Comparison of ENCODE assay signal across 12 mouse cellular contexts in the genomic region with DNA sequence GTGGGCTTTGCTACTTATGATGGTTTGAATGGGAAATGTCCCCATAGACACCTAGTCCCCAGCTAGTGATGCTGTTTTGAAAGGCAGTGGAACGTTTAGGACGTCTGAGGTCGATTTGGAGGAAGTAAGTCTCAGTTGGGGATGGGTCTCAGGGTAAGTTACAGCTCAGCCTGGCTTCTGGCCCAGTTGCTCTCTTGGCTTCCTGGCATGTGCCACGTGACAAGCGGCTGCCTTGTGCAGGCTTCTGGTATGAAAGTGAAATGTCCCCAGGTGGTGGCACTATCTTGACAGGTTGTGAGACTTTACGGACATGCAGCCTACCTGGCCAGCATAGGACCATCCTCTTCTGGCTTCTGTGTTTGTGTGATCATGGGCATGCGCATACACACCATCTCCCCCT. TPM values are rescaled to one million over a fixed set of nuclear protein-coding genes. Genes with fewer than 3 reads are reported as not detected.
DNase-seq lines count a peak whose midpoint lies in the region; ATAC-seq and TF ChIP-seq lines count a peak whose summit lies in the region.
"Had no signal": no experiment of that assay in that cellular context is flagged by ENCODE, and none has a peak within 500 bp of the region (broad histone marks: within the 10 kb centered on the region; RNA-seq: fewer than 3 reads in every experiment).

No protein-coding gene starts in this region.

- intact Hi-C loops in left cerebral cortex, postnatal 36 days (cut with DNase I), result loop anchor here (10.0 kb wide), 1 partner anchor 255 kb away; no protein-coding TSS in a partner anchor

- no peak overlapping the region for H3K4me3 ChIP-seq in kidney, adult 2 months (ENCODE audit: insufficient read depth, low read depth, low read length)
- H3K4me3 ChIP-seq in kidney, embryonic 14.5 days (ENCODE audit: low read length), result no peak overlapping the region
- H3K4me3 ChIP-seq in MEL (ENCODE audit: control insufficient read depth in 1 of 2, insufficient read depth in 1 of 2, low read depth in 2 of 2, low read length in 2 of 2), result no peak overlapping the region
- H3K4me3 ChIP-seq: embryonic facial prominence, embryonic 12.5 days had no signal

- no peak overlapping the region for H3K9ac ChIP-seq in kidney, embryonic 14.5 days (ENCODE audit: low read depth, low read length)
- no peak overlapping the region for H3K9ac ChIP-seq in MEL (ENCODE audit: control insufficient read depth, low read depth, low read length, poor library complexity, severe bottlenecking)
- H3K9ac ChIP-seq: embryonic facial prominence, embryonic 12.5 days; liver, embryonic 14.5 days had no signal

- no peaks in the 10 kb centered on the region for H3K4me1 ChIP-seq in kidney, adult 2 months (ENCODE audit: control insufficient read depth, insufficient read depth, low read length)
- H3K4me1 ChIP-seq in kidney, embryonic 14.5 days (ENCODE audit: control insufficient read depth, insufficient read depth, low read length), result no peaks in the 10 kb centered on the region
- H3K4me1 ChIP-seq in MEL (ENCODE audit: control insufficient read depth in 1 of 2, insufficient read depth in 2 of 2, low read length in 2 of 2), result peaks cover 5 to 14% of the 10 kb centered on the region in 2 experiments
- H3K4me1 ChIP-seq: embryonic facial prominence, embryonic 12.5 days had no signal

- no peaks in the 10 kb centered on the region for H3K9me3 ChIP-seq in kidney, embryonic 14.5 days (ENCODE audit: control insufficient read depth, low read length)
- no peaks in the 10 kb centered on the region for H3K9me3 ChIP-seq in MEL (replicated peaks; ENCODE audit: insufficient read depth, low read length)
- H3K9me3 ChIP-seq: embryonic facial prominence, embryonic 12.5 days; G1E had no signal

- TF ChIP-seq CTCF in kidney, adult 2 months (conservative IDR thresholded peaks at IDR 0.05; ENCODE audit: insufficient read depth, insufficient read length, low read depth, low read length), result peak; percentile 39
- no peak for TF ChIP-seq CTCF in MEL (IDR thresholded peaks at IDR 0.05 in 2 of 3, conservative IDR thresholded peaks at IDR 0.05 in 1 of 3; ENCODE audit: control insufficient read depth in 1 of 3, insufficient read depth in 1 of 3, low read depth in 2 of 3, low read length in 3 of 3, poor library complexity in 1 of 3, severe bottlenecking in 1 of 3)

- H3K36me3 ChIP-seq in kidney, adult 2 months (ENCODE audit: control insufficient read depth, insufficient read depth, low read length), result no peaks in the 10 kb centered on the region
- no peaks in the 10 kb centered on the region for H3K36me3 ChIP-seq in kidney, embryonic 14.5 days (ENCODE audit: control insufficient read depth, insufficient read depth, low read length)
- peaks cover 0 to 10% of the 10 kb centered on the region in 2 experiments; a peak in 2 of 4 replicates for H3K36me3 ChIP-seq in MEL (ENCODE audit: control insufficient read depth in 1 of 2, insufficient read depth in 2 of 2, low read length in 2 of 2)
- H3K36me3 ChIP-seq: embryonic facial prominence, embryonic 12.5 days; G1E had no signal

- H3K79me2 ChIP-seq in MEL (ENCODE audit: control insufficient read depth, insufficient read depth, low read length, poor library complexity), result no peaks in the 10 kb centered on the region

- H3K27ac ChIP-seq in kidney, adult 2 months (ENCODE audit: insufficient read depth, low read depth, low read length), result no peak overlapping the region
- H3K27ac ChIP-seq in kidney, embryonic 14.5 days (ENCODE audit: low read depth, low read length), result no peak overlapping the region
- no peak overlapping the region for H3K27ac ChIP-seq in MEL (ENCODE audit: control insufficient read depth, low read depth, low read length)
- H3K27ac ChIP-seq: embryonic facial prominence, embryonic 12.5 days; liver, embryonic 14.5 days had no signal

- ATAC-seq in kidney, embryonic 14.5 days (ENCODE audit: low FRiP score, low TSS enrichment), result no peak

- TF ChIP-seq RAD21 in MEL (IDR thresholded peaks at IDR 0.05; ENCODE audit: low read depth, low read length), result no peak

- no peak overlapping the region for H3K4me2 ChIP-seq in kidney, embryonic 14.5 days (replicated peaks; ENCODE audit: low read depth, low read length)
- H3K4me2 ChIP-seq: embryonic facial prominence, embryonic 12.5 days had no signal

- H3K27me3 ChIP-seq in kidney, adult 2 months (replicated peaks; ENCODE audit: control insufficient read depth, insufficient read depth, low read length), result no peaks in the 10 kb centered on the region
- H3K27me3 ChIP-seq in kidney, embryonic 14.5 days (ENCODE audit: control insufficient read depth, insufficient read depth, low read length), result no peaks in the 10 kb centered on the region; the same call in none of the 2 replicates
- H3K27me3 ChIP-seq in MEL (ENCODE audit: control insufficient read depth in 1 of 2, insufficient read depth in 2 of 2, low read length in 2 of 2), result no peaks in the 10 kb centered on the region; a peak in 1 of 4 replicates
- H3K27me3 ChIP-seq: embryonic facial prominence, embryonic 12.5 days had no signal

- TF ChIP-seq POLR2A in kidney, adult 2 months (IDR thresholded peaks at IDR 0.05; ENCODE audit: low read depth, low read length), result no peak
- no peak for TF ChIP-seq POLR2A in MEL (IDR thresholded peaks at IDR 0.05; ENCODE audit: control insufficient read depth in 1 of 2, insufficient read depth in 1 of 2, low read depth in 1 of 2, low read length in 2 of 2, poor library complexity in 1 of 2)

- DNase-seq in kidney, adult 2 months, result peak; percentile 61
- DNase-seq in MEL (ENCODE audit: low read depth, low spot score), result peak; percentile 29
- peak; percentile 51 to 63 for DNase-seq in kidney, postnatal 36 days
- DNase-seq in spleen, postnatal 36 days (ENCODE audit: low spot score in 2 of 2), result peak; percentile 57 to 61
- DNase-seq in right cerebral cortex, postnatal 14 days, result no peak
- no peak for DNase-seq in gastrocnemius, postnatal 10 days
- DNase-seq in left cerebral cortex, postnatal 36 days (ENCODE audit: low spot score in 2 of 2), result no peak

- TF ChIP-seq EP300 in MEL (IDR thresholded peaks at IDR 0.05; ENCODE audit: low read depth in 1 of 2, low read length in 2 of 2), result no peak

- WGBS in kidney, adult 2 months, result 45% methylated on average over 7 of the region's 7 CpGs
- WGBS in kidney, embryonic 14.5 days, result 75% methylated on average over 7 of the region's 7 CpGs

TF ChIP-seq in MEL, 35 proteins besides CTCF, POLR2A, EP300 and RAD21:
- TF ChIP-seq MXI1 (IDR thresholded peaks at IDR 0.05; ENCODE audit: low read depth, low read length) (no peak), RCOR1 (IDR thresholded peaks at IDR 0.05; ENCODE audit: low read depth, low read length) (no peak), ZMIZ1 (IDR thresholded peaks at IDR 0.05; ENCODE audit: low read depth, low read length) (no peak), TBP (IDR thresholded peaks at IDR 0.05; ENCODE audit: low read depth, low read length) (no peak), MYB (IDR thresholded peaks at IDR 0.05; ENCODE audit: low read depth, low read length) (no peak), CHD2 (IDR thresholded peaks at IDR 0.05; ENCODE audit: low read length) (no peak), E2F4 (IDR thresholded peaks at IDR 0.05; ENCODE audit: borderline replicate concordance, low read depth, low read length) (no peak), NRF1 (IDR thresholded peaks at IDR 0.05; ENCODE audit: insufficient read depth, low read depth, low read length, poor library complexity, severe bottlenecking) (no peak), ZC3H11A (IDR thresholded peaks at IDR 0.05; ENCODE audit: low read depth, low read length) (no peak)

RNA-seq across cellular contexts. Expression of a gene that starts 12.5 kb away (rescaled TPM):
- 0.27 and 0.41 TPM in 2 replicates for polyA plus RNA-seq in kidney, adult 2 months (2012; rRNA removed)
- not detected in 2 replicates for polyA plus RNA-seq in kidney, embryonic 14.5 days (2014; fragmentation: Nextera tagmentation; extraction: Ambion mirVana)
- not detected in 2 replicates for total RNA-seq in MEL (2012; rRNA removed)
- not detected for polyA plus RNA-seq in MEL (2012; ENCODE audit: insufficient read depth in 1 of 2, insufficient read length in 2 of 2, low read depth in 1 of 2, low replicate concordance in 2 of 2, missing spikeins in 1 of 2)
- total RNA-seq in gastrocnemius, postnatal 10 days (2021), result under 1 TPM in 1 of 2 experiments, not detected in 1; 0.32 TPM
- total RNA-seq in left cerebral cortex, postnatal 36 days (2021), result not detected
- total RNA-seq: G1E had no signal
- polyA plus RNA-seq: embryonic facial prominence, embryonic 12.5 days; G1E had no signal

RNA-seq across cellular contexts. Expression of a gene that starts 26.0 kb away (rescaled TPM):
- polyA plus RNA-seq in kidney, adult 2 months (2012; rRNA removed), result 0.25 and 0.41 TPM in 2 replicates
- polyA plus RNA-seq in kidney, embryonic 14.5 days (2014; fragmentation: Nextera tagmentation; extraction: Ambion mirVana), result 2.0 and 2.4 TPM in 2 replicates
- 0.13 TPM in 1 of 2 replicates, not detected in the other for total RNA-seq in MEL (2012; rRNA removed)
- polyA plus RNA-seq in MEL (2012; ENCODE audit: insufficient read depth in 1 of 2, insufficient read length in 2 of 2, low read depth in 1 of 2, low replicate concordance in 2 of 2, missing spikeins in 1 of 2), result under 1 TPM in 1 of 2 experiments, not detected in 1; 0.31 TPM
- under 1 TPM in 1 of 2 experiments, not detected in 1; 0.29 TPM for total RNA-seq in gastrocnemius, postnatal 10 days (2021)
- total RNA-seq in left cerebral cortex, postnatal 36 days (2021), result 1 to 10 TPM in 1 of 2 experiments, under 1 TPM in 1; 0.99 to 1.1 TPM
- total RNA-seq: G1E; heart, adult 18-20 months had no signal
- polyA plus RNA-seq: G1E had no signal

RNA-seq across cellular contexts. Expression of a gene that starts 50.2 kb away (rescaled TPM):
- 5.0 and 6.2 TPM in 2 replicates for polyA plus RNA-seq in kidney, adult 2 months (2012; rRNA removed)
- 0.60 TPM in 1 of 2 replicates, not detected in the other for polyA plus RNA-seq in kidney, embryonic 14.5 days (2014; fragmentation: Nextera tagmentation; extraction: Ambion mirVana)
- total RNA-seq in MEL (2012; rRNA removed), result 0.12 TPM in 1 of 2 replicates, not detected in the other
- under 1 TPM in 1 of 2 experiments, not detected in 1; 0.06 TPM for polyA plus RNA-seq in MEL (2012; ENCODE audit: insufficient read depth in 1 of 2, insufficient read length in 2 of 2, low read depth in 1 of 2, low replicate concordance in 2 of 2, missing spikeins in 1 of 2)
- total RNA-seq in gastrocnemius, postnatal 10 days (2021), result 1 to 10 TPM; 3.2 to 4.0 TPM
- total RNA-seq in left cerebral cortex, postnatal 36 days (2021), result 1 to 10 TPM in 1 of 2 experiments, under 1 TPM in 1; 0.72 to 1.4 TPM
- total RNA-seq: G1E had no signal
- polyA plus RNA-seq: embryonic facial prominence, embryonic 12.5 days; G1E had no signal

Comparison
In these comparisons a context has a peak if more than half of its experiments do, and no peak if none do; other contexts are left out.
1. DNase-seq: peak in kidney, adult 2 months (single experiment), MEL (single experiment), kidney, postnatal 36 days (2 of 2) and spleen, postnatal 36 days (2 of 2); none in right cerebral cortex, postnatal 14 days (single experiment), gastrocnemius, postnatal 10 days (single experiment) and left cerebral cortex, postnatal 36 days (0 of 2).